Mouse (Mus musculus) megakaryocyte progenitor cell, adult 5-6 weeks (primary cell): ENCODE measurements around the gene Ppp1r13b. TPM values are rescaled to one million over a fixed set of nuclear protein-coding genes. Genes with fewer than 3 reads are reported as not detected.

ENCODE experiments used
- ATAC-seq: replicated peaks from 2 replicates; pipeline ENCODE4 v1.8.0; 2016; ENCODE audit warnings: mild to moderate bottlenecking, moderate TSS enrichment, inconsistent platforms; ENCODE audit not compliant: poor library complexity
- total RNA-seq, 2 experiments: library from RNA; stranded (forward) in 1 of 2; stranded (reverse) in 1 of 2; fragments of 157-497, 149-512 nt in 1 of 2; fragments of 200-1000 nt in 1 of 2; gene quantifications; 2 replicates each; pipeline versions ENCODE4 v1.2.3 to v1.2.4; 2015 to 2017

The Ppp1r13b gene
- total RNA-seq, 2 experiments from 2014 or later = 3.7 to 9.3 TPM

DNA sequence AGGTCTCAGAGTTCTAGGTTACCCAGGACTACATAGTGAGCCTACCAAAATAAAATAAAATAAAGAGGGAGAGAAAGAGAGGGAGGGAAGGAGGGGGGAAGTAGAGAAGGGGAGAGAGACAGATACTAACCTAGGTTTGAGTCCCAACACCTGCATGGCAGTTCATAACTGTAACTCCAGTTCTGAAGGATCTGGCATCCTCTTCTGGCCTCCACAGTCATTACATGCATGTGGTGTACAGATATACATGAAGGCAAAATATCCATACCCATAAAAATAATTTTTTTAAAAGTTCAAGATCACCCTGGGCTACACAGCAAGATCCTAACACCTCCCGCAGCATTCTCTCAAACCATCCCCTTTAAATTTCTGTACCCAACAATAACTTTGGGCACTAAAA, 20.9 kb downstream of the Ppp1r13b start:
- no peak for ATAC-seq

DNA sequence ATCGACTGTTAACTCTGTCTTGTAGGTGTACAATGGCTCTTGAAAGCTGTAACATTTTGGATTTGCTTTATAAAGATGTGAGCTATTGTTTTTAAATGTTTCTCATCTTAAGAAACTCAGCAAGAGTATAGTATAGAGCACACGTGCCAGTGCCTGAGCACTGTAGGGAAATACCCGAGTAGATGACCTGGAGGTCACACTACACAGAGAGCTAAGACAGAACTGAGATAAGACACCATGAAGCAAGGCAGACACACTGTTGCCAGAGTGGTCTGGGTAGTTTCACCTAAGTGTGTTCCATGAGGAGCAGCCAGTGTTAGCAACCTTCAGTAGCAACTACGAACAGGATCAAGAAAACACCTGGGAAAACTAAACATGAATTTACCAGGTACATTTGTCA, 25.1 kb downstream of the Ppp1r13b start:
- ATAC-seq = no peak

DNA sequence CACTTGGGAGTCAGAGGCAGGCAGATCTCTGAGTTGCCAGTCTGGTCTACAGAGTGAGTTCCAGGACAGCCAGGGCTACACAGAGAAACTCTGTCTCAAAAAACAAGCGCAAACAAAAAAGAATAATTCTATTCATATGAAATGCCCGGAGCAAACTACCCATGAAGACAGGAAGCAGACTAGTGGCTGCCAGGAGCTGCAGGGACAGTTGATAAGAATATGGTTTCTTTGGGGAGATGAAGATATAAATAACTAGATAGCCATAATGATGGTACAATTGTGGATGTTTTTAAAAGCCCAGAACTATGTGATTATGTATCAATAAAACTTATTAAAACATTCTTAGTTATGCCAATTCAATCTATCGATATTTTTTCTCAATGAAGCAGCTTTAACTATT, 25.9 kb downstream of the Ppp1r13b start:
- ATAC-seq = no peak

DNA sequence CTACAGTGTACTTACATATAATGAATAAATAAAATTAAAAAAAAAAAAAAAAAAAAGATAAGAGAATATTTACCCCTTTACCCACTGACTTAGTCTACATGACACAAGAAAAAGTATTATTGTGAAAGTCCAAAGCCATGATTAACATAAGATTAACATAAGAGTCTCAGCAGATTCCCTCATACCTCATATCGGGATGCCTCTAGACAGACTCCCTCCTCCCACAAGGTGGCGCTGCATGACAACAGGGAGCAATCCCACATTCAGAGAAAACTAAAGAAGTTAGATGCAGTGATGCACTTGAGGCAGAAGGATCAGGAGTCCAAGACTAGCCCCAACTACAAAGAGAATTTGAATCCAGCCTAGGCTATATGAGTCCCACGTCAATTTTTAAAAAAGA, 29.7 kb downstream of the Ppp1r13b start:
- peak; percentile 98 for ATAC-seq

DNA sequence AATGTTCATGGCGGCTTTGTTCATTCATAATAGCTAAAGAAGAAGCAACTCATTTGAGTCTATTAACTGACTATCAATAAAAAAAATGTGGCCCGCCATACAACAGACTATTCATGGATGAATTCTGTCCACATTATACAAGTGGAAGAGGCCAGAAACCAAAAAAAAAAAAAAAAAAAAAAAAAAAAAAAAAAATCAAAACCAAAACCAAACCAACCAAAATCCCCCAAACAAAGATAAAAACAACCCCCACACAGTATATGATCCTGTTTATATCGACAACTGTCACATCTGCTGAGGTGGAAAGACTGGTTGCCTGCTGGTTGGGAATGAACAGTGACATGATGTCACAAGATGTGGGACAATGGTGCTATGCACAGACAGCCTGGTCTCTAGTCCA, 32.4 kb downstream of the Ppp1r13b start:
- ATAC-seq = no peak

DNA sequence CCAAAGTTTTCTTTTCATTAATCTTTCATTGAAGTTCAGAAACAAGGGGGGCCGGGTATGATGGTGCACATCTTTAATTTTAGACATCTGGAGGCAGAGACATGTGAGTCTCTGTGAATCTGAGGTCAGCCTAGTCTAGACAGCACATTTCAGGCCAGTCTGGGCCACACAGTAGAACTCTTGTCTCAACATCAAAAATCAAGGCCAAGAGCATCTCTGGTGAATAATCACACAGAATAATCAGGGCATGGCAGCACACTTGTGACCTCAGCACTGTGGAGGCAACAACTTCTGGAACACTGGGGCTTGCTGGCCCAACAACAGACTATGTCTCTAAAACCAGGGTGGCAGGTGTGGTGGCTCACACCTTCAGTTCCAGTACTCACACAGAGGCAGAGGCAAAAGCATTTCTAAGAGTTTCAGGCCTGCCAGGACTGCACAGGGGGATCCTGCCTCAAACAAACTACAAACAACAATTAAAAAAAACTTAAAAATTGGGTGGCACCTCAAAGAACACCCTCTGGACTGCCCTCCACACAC, 33.2 kb downstream of the Ppp1r13b start:
- ATAC-seq = no peak

DNA sequence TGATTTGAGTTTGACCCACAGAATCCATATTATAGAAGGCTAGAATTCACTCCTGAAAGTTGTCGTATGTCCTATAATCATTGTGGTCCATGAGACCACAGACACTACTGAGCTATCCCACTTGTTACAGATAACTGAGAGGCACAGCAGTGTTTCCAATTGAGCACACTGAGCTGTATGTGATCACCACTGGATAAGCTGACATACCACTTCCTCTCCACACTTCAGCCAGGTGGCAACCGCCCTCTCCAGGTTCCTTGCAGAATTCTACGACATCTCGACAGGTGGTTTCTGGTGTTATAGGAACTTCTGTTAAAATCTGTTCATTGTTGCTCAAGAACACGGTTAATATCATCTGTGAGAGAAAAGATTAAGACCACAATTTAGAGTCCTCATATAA, 35.8 kb downstream of the Ppp1r13b start:
- ATAC-seq = 0 out of 2 replicates have a peak, but pooled peaks have one; percentile 26

DNA sequence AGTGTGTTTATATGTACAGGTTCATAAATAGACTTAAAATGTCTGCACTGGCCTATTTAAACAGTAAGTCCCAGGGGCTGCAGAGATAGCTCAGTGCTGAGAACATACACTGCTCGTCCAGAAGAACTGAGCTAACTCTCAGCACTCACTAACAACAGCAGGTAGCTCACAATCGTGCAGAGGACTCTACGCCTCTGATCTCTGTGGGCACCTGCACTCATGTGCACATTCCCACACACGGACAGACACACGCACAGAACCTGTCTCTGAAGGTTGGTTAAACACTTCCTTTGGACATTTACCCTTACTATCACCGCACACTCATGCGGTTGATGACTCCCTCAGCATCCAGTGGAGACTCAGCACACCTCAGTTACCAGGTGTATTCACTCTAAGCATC, 37.1 kb downstream of the Ppp1r13b start:
- ATAC-seq = no peak

DNA sequence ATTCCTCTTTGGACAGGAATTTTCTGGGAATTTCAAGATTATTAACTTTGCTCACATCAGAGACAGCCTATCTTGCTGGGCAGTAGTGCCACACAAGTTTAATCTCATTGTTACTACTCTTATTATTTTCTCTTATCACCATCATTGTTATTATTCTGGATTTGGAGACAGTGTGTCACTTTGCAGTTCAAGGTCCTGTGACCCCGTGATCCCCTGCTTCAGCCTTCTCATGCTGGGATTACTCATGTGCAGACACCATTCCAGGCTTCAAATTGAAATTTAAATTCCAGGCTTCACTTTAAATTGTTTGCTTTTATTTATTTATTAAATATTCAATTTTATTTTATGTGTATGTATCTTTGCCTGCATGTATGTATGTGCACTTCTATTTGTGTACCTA, 38.1 kb downstream of the Ppp1r13b start:
- no peak for ATAC-seq

DNA sequence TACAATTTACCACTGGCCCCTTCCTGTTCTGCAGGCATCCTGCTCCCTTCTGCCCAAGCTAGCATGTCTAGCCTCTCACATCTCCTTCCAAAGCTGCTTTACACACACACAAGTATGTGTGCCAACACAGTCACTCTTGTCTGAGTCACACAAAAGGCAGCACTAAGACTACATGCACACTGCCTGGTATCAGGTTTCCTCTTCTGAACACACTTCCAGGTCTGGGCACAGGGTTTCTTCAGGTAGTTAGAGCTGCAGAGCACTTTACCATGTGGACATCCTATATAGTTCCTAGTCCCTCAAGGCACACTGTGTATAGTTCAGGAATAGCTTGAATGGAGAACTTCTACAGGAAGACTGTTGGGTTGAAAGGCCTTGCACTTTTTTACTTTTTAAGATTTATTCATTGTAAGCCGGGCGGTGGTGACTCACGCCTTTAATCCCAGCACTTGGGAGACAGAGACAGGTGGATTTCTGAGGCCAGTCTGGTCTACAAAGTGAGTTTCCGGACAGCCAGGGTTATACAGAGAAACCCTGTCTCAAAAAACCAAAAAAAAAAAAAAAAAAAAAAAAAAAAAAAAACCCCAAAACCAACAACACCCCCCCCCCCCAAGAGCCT, 43.6 kb downstream of the Ppp1r13b start:
- ATAC-seq = no peak

DNA sequence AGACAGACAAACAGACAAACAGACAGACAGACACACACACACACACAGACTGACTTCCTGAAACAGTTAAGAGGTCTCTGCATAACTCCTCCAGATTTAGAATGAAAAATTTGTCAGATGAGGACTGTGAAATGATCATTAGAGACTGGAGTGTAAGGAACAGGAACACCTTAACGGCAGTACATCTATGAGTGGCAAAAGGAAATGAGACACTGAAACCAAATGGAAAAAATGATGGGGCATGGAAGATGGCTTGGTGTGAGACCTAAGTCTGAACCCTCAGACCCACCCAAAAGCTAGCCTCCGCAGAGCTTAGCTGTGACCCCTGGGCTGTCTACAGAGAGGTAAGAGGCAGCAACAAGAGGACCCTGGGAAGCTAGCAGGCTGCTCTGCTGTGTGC, 52.5 kb downstream of the Ppp1r13b start:
- ATAC-seq = no peak

DNA sequence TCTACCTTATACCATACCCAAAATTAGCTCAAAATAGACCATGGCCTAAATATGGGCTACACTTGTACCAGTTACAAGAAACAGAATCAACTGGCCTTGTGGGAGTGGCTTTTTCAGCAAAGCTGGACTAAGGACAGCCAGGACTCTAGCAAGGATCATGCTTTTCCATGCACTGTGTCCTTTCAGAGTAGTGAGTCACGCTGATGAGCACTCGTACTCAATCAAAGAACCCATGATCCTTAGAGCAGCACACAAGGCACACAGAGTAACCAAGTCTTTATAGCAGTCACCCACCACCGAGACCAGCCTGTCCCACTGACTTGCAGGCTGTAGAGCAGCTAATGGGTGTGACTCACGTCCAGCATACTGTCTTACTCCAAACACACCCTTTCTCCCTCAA, 54.4 kb downstream of the Ppp1r13b start:
- ATAC-seq = no peak

DNA sequence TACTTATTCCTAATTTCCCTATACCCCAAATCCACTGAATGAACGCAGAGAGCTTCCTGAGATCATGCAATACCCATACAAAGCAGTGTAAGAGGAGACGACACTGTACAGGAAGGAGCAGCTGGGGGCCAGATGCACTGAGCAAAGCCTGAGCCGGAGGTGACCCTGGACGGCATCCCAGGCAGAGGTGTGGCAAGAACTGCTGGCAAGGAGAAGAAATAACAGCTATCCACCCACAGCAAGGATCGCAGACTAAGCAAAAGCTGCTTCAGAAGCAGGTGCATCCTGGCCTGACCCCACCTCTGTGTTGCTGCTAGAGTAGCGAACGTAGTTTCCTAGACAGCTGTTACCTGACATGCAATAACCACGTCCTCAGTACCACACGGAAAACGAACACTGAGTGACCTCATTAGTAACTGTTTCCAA, 54.9 kb downstream of the Ppp1r13b start:
- ATAC-seq = peak; percentile 80

DNA sequence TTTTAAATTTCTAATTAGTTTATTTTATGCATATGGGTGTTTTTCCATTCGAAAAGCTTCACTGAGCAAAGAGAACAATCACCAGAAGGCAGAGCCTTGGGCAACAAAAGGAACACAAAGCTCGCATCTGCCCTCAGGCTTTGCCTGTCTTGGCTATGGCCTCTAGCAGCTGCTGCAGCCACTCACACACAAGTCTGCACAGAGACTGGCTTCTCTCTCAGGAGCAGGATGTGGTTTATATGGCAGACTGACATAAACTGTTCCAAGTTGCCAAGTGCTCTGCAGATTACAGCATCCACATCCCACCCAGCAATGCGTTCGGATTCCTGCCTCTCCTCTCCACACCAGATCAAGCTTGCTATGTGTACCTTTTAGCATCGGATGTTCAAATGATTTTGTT, 56.2 kb downstream of the Ppp1r13b start:
- ATAC-seq = 0 out of 2 replicates have a peak, but pooled peaks have one; percentile 20

DNA sequence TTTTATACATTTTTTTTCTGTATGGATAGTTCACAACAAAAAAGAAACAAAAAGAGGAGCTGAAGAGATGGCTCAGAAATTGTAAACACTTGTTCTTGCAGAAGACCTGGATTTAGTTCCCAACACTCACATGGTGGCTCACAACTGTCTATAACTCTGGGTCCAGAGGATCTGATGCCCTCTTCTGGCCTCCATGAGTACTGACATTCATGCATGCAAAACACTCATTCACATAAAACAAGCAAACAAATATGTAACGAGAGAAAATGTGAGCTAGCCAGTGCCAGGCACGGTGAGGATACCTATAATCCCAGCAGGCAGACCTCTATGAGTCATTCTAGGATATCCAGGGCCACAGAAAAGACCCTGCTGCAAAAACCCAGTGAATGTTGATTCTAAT, 56.7 kb downstream of the Ppp1r13b start:
- ATAC-seq = peak; percentile 46; the same call in 1 of the 2 replicates

DNA sequence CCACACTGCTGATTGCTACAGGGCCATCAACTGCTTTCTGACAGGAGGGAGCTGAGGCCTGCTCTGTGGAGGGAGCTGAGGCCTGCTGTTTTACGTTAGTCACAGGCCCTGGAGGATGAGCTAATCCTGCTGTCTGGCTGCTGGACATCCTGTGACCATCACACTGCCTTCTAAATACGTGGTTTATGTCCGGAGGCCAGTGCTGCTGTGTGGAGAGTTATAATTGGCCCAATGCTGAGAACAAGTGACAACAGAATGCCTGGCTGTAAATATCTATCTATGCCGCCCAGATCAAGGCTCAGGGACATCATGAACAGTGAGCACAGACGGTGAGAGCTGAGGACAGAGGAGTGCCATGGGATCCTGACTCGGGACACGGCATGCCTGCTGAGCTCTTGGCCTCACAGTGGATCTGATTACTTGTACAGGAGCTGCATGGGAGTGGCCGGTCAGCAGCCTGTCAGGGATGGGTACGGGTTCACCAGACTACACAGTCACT, 59.6 kb downstream of the Ppp1r13b start:
- ATAC-seq = no peak

DNA sequence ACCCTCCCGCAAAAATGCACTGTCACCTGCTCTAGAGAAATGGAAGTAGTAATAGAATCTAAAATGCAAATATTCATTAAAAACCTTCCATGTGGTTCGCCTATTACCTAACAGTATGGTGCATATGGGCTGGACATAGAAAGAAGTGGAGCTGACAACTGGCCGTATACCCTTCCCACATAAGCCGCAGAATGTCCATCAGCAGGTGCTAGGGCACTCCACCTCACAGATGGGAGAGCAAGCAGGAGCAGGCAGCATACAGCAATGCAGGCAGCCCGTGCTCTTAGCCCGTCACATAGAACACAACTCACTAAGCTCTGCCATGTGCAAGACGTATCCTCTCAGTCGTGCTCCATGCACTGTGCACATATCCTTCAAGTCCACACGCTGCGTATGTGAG, 61.1 kb downstream of the Ppp1r13b start:
- ATAC-seq = no peak

DNA sequence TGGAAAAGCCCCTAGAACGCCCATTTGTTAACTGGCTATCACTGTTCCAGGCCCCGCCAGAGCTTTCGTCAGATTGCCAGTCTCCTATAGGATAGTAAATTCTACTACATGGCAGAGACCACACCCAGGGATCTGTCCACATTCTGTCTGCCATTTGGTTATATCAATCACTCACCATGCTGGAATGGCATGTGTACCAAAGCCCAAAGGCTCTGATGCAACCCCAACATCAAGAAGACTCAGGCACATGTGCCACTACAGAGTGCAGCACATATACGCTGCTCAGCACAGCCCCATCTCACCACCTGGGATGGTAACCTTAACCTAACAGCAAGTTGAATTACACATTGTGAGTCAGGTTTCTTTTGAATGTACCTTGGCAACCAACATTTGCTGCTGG, 62.0 kb downstream of the Ppp1r13b start:
- ATAC-seq = no peak

DNA sequence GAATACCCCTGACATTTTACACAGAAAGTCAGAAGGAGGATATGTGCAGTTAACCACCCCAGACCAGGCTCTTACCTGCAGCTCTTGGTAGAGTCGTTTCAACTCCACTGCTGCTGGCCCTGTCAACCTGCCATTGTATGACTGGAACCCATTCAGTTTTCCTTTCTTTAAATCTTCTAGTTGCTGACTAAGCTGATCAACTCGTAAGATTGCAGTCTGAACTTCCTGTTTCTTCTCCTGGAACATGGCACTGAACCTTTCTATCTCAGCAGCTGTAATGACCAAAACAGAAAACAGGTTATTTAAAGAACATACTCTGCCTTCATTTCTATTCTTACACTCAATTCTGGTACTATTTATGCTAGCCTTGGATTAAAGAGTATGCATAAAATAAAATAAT, 64.4 kb downstream of the Ppp1r13b start:
- 0 out of 2 replicates have a peak, but pooled peaks have one; percentile 17 for ATAC-seq

DNA sequence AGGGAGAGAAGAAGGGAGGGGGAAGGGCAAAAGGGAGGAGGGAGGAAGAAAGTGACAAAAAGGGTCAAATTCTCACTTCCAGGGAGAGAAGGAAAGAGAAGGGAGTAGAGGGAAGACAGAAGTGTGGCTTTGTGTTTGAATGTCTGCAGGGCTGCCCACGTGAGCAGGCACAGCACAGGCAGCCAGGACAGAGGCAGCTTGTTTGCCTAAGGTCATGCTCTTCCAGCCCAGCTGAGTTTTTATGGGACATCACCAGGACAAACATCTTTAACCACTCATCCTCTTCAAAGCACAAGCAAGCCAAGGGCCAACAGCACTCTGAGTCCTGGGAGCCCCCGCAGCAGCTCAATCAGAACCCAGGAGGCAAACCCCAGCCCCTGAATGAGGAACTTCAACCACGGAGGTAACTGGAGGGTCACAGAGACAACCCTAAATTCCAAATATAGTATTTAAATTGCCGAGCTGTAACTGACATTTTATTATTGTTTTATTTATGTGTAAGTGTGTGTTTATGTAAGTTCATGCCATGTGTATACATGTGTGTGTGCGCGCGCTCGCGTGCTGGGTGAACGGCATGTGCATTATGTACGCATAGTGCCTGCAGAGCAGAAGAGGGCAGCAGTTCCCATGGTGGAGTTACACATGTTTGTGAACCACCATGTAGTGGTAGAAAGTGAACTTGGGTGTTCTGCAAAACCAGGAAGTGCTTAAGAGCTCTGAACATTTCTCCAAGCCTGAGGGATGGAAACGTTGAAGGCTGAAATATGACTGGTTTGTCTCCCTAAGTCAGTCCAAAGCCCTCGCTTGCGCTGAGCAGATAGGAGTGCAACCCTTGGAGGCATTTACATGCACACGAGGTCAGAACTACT, 65.1 kb downstream of the Ppp1r13b start:
- ATAC-seq = peak; percentile 37

DNA sequence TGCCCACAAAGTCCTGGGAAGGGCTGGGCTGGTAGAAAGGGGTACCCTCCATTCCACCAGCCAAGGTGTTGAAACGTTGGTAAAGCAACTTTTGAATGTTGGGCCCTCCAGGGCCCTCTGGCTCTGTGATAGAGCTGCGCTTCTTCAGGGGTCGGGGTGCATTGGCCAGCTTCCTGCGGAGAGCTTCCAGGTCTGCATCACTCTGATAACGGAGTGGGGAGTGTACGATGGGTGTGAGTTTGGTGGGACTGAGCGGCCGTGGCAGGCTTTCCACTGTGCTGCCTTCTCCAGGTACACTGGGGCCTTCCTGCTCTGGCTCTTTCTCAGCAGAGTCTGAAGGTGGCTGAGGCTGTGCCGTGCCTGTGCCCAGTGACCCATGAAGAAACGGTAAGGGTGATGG, 74.5 kb downstream of the Ppp1r13b start:
- ATAC-seq = peak; percentile 57

DNA sequence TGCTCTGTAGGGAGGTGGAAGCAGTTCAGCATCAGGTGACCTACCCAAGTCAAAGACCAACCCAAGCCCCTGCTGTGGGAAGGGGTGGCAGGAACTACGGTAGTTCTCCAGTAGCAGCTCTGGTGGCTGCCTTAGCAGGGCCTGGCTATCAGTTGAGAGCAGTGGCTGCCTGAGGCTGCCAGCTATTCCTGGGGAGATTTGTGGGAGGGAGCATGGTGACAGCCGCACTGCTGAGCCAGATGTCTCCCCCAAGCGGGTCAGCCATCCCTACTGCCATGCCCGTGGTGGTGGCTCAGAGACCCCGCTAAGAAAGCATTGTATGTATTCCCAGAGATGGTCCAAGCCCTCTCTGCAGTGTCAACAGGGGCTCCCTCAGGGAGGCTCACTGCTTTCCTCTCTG, 75.3 kb downstream of the Ppp1r13b start:
- ATAC-seq = no peak
